Mouse (Mus musculus) embryonic facial prominence, embryonic 12.5 days (tissue): ENCODE measurements around the gene Prdm2. TPM values are rescaled to one million over a fixed set of nuclear protein-coding genes. Genes with fewer than 3 reads are reported as not detected.

Experiments
- ATAC-seq: fragments of 200-750 bp; cut with Nextera tagmentation; 2 replicates; pipeline ENCODE4 v1.8.0; 2017; ENCODE audit not compliant: insufficient number of reproducible peaks, insufficient read depth, low FRiP score, low TSS enrichment
- H3K27ac ChIP-seq: fragments of 300-500 bp; sonication (generic); 2 replicates; pipeline ENCODE4 v1.5.1; 2016; ENCODE audit warnings: mild to moderate bottlenecking
- H3K27me3 ChIP-seq: fragments of 300-500 bp; sonication (generic); 2 replicates; pipeline ENCODE4 v1.6.1; 2016; ENCODE audit warnings: mild to moderate bottlenecking, moderate library complexity
- H3K36me3 ChIP-seq: fragments of 300-500 bp; sonication (generic); 2 replicates; pipeline ENCODE4 v1.6.1; 2016; ENCODE audit warnings: mild to moderate bottlenecking
- H3K4me1 ChIP-seq: fragments of 300-500 bp; sonication (generic); 2 replicates; pipeline ENCODE4 v1.6.1; 2016
- H3K4me2 ChIP-seq: fragments of 300-500 bp; sonication (generic); replicated peaks from 2 replicates; pipeline ENCODE4 v1.6.1; 2016; ENCODE audit warnings: mild to moderate bottlenecking, moderate library complexity
- H3K4me3 ChIP-seq: fragments of 300-500 bp; sonication (generic); 2 replicates; pipeline ENCODE4 v1.5.1; 2016; ENCODE audit warnings: mild to moderate bottlenecking
- H3K9ac ChIP-seq: fragments of 300-500 bp; sonication (generic); 2 replicates; pipeline ENCODE4 v1.6.1; 2016; ENCODE audit warnings: mild to moderate bottlenecking, moderate library complexity
- H3K9me3 ChIP-seq: fragments of 300-500 bp; sonication (generic); 2 replicates; pipeline ENCODE4 v1.6.1; 2016; ENCODE audit warnings: mild to moderate bottlenecking, moderate library complexity
- WGBS: fragments of 180-500 bp; shearing (Covaris S2); methylation state at CpG from one replicate; pipeline ENCODE4 v1.1.7; 2016; 5-methylcytosine and 5-hydroxymethylcytosine counted together
- polyA plus RNA-seq: library from polyadenylated mRNA; unstranded; fragments of >200 nt; fragmentation: Nextera tagmentation; extraction: Ambion mirVana; gene quantifications from 2 replicates; pipeline ENCODE4 v1.2.1, GENCODE M21; 2016

Prdm2 gene
- polyA plus RNA-seq, 1 experiment from 2014 or later: 16.6 TPM

DNA sequence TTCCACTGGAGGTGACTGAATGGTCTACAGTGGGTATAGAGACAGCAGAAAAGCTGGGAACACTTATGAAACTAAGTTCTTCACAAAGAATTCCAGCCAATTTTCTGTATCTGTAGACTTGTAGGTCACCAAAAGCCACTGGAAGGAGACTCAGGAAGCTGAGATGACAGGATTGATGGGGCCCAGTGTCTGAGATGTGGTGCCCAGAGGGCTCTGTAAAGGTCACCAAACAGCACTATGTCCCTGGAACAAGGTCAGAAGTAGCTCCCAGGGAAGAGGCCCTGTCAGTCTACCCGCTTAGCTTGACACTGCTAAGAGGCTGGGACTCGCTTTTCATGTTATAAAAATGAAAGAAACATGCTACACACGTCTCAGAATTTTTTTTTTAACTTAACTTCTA lies 65.1 kb downstream of the Prdm2 start:
- no peaks in the 10 kb centered on the region for H3K27me3 ChIP-seq
- H3K4me2 ChIP-seq: no peak overlapping the region
- H3K4me3 ChIP-seq: no peak overlapping the region
- WGBS: 62% methylated on average over 3 of the region's 3 CpGs
- no peaks in the 10 kb centered on the region for H3K9me3 ChIP-seq
- H3K36me3 ChIP-seq: peaks cover 2% of the 10 kb centered on the region; the same call in 1 of the 2 replicates
- peaks cover 20% of the 10 kb centered on the region; the same call in 1 of the 2 replicates for H3K4me1 ChIP-seq
- ATAC-seq: no peak
- no peak overlapping the region for H3K27ac ChIP-seq
- H3K9ac ChIP-seq: no peak overlapping the region

DNA sequence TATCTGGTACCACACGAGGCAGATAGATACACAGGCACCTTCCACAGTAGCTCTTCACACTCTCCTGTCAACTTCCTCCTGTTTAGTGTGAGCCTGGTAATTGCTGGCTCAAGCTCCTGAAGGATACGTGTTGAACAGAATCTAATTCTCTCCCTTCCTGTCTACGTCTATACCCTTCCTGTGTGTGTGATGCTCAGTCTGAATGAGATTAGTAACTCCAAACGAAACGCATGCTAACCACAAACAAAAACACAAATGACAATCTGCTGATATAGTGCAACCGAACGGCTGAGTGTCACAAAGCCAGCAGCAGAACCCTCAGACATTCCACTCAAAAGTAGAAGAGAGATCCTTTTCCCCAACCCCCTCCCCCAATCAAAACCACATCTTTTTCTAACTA lies 69.2 kb downstream of the Prdm2 start:
- no peak overlapping the region for H3K27ac ChIP-seq
- no peaks in the 10 kb centered on the region for H3K27me3 ChIP-seq
- H3K4me1 ChIP-seq: peaks cover 20% of the 10 kb centered on the region; the same call in 1 of the 2 replicates
- WGBS: 44% methylated on average over 7 of the region's 7 CpGs
- H3K9ac ChIP-seq: no peak overlapping the region
- H3K9me3 ChIP-seq: no peaks in the 10 kb centered on the region
- ATAC-seq: no peak
- H3K36me3 ChIP-seq: peaks cover 17% of the 10 kb centered on the region; the same call in 1 of the 2 replicates
- no peak overlapping the region for H3K4me3 ChIP-seq
- no peak overlapping the region for H3K4me2 ChIP-seq

DNA sequence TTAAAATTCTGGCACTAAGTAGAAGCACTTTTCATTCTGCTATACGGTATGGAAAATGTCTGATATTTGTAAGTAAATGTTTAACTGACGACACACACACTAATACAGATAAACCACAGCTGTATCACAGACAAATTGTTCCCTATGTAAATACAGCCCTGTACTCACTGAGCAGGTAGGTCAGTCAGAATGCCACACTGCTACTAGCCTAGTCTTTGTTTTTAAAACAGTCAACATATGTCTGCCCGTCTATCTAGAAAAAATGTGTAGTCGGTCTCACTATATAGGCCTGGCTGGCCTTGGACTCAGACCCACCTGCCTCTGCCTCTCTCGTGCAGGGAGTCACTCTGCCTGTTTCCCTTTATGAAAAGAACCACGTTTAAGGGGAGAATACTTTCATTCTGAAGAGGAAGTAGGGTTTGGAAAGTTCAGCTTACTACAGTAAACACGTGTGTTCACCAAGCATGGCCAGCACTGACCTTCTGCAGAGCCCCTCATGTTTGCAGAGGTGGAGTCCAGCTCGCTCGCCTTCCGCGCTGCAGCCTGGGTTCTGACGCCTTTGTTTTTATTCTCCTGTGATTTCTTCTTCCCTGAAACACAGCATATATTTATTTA lies 71.0 kb downstream of the Prdm2 start:
- H3K4me3 ChIP-seq: no peak overlapping the region
- no peak overlapping the region for H3K27ac ChIP-seq
- peaks cover 10% of the 10 kb centered on the region; the same call in 1 of the 2 replicates for H3K4me1 ChIP-seq
- no peak overlapping the region for H3K9ac ChIP-seq
- ATAC-seq: no peak
- H3K4me2 ChIP-seq: no peak overlapping the region
- no peaks in the 10 kb centered on the region for H3K9me3 ChIP-seq
- no peaks in the 10 kb centered on the region for H3K27me3 ChIP-seq
- H3K36me3 ChIP-seq: peaks cover 17% of the 10 kb centered on the region; the same call in 1 of the 2 replicates
- WGBS: 80% methylated on average over 12 of the region's 12 CpGs

DNA sequence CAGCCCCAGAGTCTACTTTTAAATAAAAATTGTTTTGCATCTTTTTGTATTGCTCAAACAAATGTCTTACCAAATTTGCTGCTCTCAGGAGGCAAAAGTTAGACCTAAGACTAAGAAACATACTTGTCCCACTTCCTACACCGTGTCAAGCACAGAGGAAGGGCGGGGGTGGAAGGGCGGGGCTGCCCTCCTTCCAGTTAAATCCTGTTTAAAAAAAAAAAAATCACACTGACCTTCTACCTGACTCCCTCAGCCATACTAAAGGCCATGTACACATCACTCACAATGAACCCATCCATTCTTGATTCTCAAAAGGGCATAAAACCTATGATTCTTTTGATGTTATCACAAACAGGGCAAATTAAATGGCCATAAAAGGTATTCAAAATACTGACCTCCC lies 71.9 kb downstream of the Prdm2 start:
- 94% methylated on average over 3 of the region's 3 CpGs for WGBS
- H3K4me3 ChIP-seq: no peak overlapping the region
- ATAC-seq: no peak
- H3K27ac ChIP-seq: no peak overlapping the region
- no peaks in the 10 kb centered on the region for H3K27me3 ChIP-seq
- no peaks in the 10 kb centered on the region for H3K9me3 ChIP-seq
- H3K36me3 ChIP-seq: peaks cover 22% of the 10 kb centered on the region
- H3K4me1 ChIP-seq: peaks cover 10% of the 10 kb centered on the region; the same call in 1 of the 2 replicates
- H3K9ac ChIP-seq: no peak overlapping the region
- no peak overlapping the region for H3K4me2 ChIP-seq

DNA sequence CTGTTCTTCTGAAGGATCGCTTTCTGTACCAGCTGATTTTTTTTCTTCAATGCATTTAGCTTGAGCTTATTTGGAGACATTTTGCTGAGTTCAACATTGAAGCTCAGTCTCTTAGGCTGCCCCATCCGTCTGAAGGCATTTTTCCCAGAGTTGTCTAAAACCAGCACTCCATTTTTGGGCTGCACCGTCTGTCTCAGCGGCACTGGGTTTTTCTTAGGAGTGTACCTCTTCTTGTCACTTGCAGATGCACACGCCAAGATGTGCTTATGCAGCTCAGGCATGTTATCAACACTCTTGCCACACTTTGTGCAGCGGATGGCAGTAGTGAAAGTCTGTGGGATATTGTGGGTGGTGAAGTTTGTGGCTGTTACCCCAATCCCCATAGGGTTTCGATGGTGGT lies 80.4 kb downstream of the Prdm2 start:
- Histone ChIP-seq H3K36me3 (peaks cover 70% of the 10 kb centered on the region), H3K9ac (no peak overlapping the region), H3K27me3 (no peaks in the 10 kb centered on the region), H3K4me3 (no peak overlapping the region), H3K4me1 (no peaks in the 10 kb centered on the region), H3K4me2 (no peak overlapping the region), H3K27ac (no peak overlapping the region), H3K9me3 (no peaks in the 10 kb centered on the region)
- ATAC-seq: no peak
- 93% methylated on average over 7 of the region's 7 CpGs for WGBS

DNA sequence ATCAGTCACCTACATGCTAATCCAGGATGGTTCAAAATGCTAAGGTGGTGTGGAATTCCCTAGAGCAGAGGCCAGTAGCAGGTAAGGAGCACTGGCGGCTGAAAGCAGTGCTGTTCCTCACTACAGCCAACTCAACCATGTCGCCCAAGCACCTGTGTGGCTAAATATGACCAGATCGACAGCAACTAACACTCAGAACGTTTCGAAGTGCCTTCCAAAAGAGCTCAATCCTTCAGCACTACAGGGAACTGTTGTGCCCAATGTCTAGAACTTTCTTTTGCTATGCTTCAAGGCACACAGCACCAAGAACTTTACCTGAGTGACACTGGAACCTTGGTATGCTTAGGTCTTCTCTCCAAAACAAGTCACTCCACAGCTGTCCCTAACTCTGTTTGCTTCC lies 82.4 kb downstream of the Prdm2 start:
- ATAC-seq: no peak
- WGBS: 91% methylated on average over 5 of the region's 5 CpGs
- no peak overlapping the region for H3K9ac ChIP-seq
- H3K27ac ChIP-seq: no peak overlapping the region
- H3K27me3 ChIP-seq: no peaks in the 10 kb centered on the region
- H3K36me3 ChIP-seq: peaks cover 76% of the 10 kb centered on the region
- no peak overlapping the region for H3K4me3 ChIP-seq
- H3K4me2 ChIP-seq: no peak overlapping the region
- H3K4me1 ChIP-seq: no peaks in the 10 kb centered on the region
- H3K9me3 ChIP-seq: no peaks in the 10 kb centered on the region

DNA sequence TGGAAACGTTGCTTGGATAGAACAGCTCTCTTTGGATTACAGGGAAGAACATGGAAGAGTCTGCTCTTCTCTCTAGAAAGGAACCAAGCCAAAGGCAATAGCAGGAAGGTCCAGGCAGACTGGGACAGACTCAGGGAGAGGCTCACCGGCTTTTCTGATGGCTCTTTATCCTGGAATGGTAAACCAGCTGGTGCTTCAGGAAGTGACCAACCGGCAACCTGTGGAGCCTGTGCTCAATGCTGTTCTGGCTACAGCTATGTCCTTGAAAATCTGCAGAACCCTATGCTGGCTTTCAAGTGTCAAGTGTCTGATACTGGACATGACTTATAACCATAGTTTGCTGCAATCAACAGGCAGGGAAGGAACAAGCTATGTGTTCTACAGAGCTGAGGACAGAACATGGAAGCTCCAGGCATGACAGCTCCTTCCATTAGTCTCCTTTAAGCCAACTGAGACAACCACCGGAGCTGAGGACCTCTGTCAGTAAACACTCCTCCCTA lies 83.5 kb downstream of the Prdm2 start:
- WGBS: 94% methylated on average over 4 of the region's 4 CpGs
- no peak overlapping the region for H3K9ac ChIP-seq
- 0 out of 2 replicates have a peak, but pooled peaks cover 4% of the 10 kb centered on the region for H3K4me1 ChIP-seq
- H3K27ac ChIP-seq: no peak overlapping the region
- H3K4me3 ChIP-seq: no peak overlapping the region
- ATAC-seq: no peak
- H3K27me3 ChIP-seq: no peaks in the 10 kb centered on the region
- no peak overlapping the region for H3K4me2 ChIP-seq
- H3K36me3 ChIP-seq: peaks cover 66% of the 10 kb centered on the region
- H3K9me3 ChIP-seq: no peaks in the 10 kb centered on the region

DNA sequence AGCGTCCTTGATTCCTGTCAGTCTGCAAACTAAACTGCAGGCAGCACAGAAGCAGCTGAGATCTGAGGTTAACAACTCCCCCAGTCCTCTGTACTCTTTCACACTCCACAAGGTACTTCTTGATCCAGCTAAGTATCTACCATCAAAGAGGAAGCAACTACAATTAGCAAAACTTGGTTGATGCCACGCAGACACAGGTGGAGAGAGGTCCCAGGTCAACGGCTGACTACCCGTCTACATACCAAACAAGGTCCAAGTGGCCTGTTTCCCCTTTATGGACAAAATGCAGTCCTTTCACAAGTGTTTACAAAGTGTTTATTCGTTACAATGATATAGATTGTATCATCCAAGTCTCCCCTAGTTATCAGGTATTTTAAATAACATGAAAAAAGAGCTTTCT lies 85.6 kb downstream of the Prdm2 start:
- WGBS: 85% methylated on average over 5 of the region's 5 CpGs
- Histone ChIP-seq H3K27me3 (no peaks in the 10 kb centered on the region), H3K4me3 (no peak overlapping the region), H3K4me2 (no peak overlapping the region), H3K9me3 (no peaks in the 10 kb centered on the region), H3K36me3 (peaks cover 45% of the 10 kb centered on the region), H3K4me1 (0 out of 2 replicates have a peak, but pooled peaks cover 4% of the 10 kb centered on the region), H3K27ac (no peak overlapping the region), H3K9ac (no peak overlapping the region)
- no peak for ATAC-seq

DNA sequence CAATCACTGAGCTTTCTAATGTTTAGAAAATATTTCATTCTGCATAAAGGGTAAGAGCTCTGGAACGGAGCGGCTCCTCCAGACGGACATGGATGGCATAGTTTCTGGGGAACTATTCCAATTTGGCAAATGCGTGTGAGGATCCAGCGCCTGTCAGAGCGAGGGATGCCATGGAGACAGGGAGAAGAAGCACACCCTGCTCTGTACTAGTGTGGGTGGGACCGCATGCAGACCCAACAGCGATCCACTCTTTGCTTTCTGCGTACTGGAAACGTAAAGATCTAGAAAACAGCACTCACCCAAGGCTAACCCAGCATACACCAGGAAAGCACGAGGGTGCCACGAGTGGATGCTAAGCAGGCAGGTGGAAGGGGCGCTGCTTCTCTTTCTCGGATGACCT lies 86.3 kb downstream of the Prdm2 start:
- Histone ChIP-seq H3K36me3 (peaks cover 38% of the 10 kb centered on the region), H3K27ac (no peak overlapping the region), H3K4me3 (no peak overlapping the region), H3K4me2 (no peak overlapping the region), H3K4me1 (0 out of 2 replicates have a peak, but pooled peaks cover 4% of the 10 kb centered on the region), H3K9ac (no peak overlapping the region), H3K27me3 (no peaks in the 10 kb centered on the region), H3K9me3 (no peaks in the 10 kb centered on the region)
- ATAC-seq: no peak
- 97% methylated on average over 14 of the region's 14 CpGs for WGBS

DNA sequence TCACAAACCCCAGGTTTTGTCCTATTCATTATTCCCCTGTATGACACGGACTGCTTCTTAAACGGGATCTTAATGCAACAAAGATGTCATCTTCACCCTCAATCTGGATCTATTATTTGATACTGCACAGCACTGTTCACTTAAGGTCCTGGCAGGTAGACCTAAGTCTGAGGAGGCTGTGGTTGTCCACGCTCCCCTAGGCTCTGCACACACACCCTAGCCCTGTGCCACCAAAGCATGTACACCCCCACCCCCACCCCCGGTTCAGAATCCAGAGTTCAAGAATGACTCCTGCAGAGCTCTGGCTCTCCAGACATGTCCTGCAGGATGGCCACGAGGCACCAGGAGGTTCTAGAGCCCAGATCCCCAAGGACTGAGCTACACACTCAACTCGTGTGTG lies 87.5 kb downstream of the Prdm2 start:
- Histone ChIP-seq H3K36me3 (peaks cover 26% of the 10 kb centered on the region), H3K27ac (no peak overlapping the region), H3K9me3 (no peaks in the 10 kb centered on the region), H3K4me3 (no peak overlapping the region), H3K27me3 (no peaks in the 10 kb centered on the region), H3K4me1 (0 out of 2 replicates have a peak, but pooled peaks cover 4% of the 10 kb centered on the region), H3K4me2 (no peak overlapping the region), H3K9ac (no peak overlapping the region)
- 82% methylated on average over 6 of the region's 6 CpGs for WGBS
- ATAC-seq: no peak

DNA sequence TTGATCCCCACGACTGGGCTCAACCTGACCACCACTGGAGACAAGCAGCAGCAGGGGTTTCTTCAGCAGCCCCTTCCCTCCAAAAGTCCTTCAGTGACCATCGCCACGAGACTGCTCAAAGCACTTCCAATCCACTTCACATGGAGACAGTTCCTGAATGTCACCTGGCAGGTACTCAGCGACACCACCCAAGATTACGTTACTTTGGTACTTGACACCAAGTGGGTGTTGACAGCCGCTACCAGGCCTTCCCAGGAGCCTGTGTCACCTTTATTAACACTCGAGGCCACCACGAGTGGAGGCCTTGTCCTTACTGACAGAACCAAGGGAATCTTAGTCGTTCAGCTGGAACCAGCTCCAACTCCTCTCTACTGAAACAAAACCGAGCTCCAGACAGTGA lies 89.8 kb downstream of the Prdm2 start:
- no peak overlapping the region for H3K4me3 ChIP-seq
- no peak overlapping the region for H3K9ac ChIP-seq
- H3K4me1 ChIP-seq: 0 out of 2 replicates have a peak, but pooled peaks cover 4% of the 10 kb centered on the region
- no peaks in the 10 kb centered on the region for H3K9me3 ChIP-seq
- H3K36me3 ChIP-seq: peaks cover 17% of the 10 kb centered on the region
- H3K27me3 ChIP-seq: no peaks in the 10 kb centered on the region
- ATAC-seq: no peak
- no peak overlapping the region for H3K27ac ChIP-seq
- H3K4me2 ChIP-seq: no peak overlapping the region
- WGBS: 83% methylated on average over 10 of the region's 10 CpGs

DNA sequence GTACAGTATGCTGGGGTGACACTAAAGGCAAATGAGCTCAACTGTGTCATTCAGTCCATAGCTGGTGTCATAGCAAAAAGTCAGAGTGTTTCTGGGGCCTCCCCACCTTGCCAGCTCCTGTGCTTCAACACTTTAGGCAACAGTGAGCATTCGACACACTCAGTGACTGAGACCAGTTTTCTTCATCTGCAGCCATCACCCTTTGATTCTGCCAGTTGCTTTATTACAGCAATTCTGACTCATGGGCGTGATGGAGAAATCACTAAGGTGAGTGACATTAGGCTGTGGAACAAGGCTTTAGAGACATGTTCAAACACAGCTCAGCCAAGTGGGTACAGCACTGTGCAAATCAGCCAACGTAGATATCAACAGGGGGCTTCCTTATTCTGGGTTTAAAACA lies 91.6 kb downstream of the Prdm2 start:
- Histone ChIP-seq H3K9me3 (no peaks in the 10 kb centered on the region), H3K4me1 (0 out of 2 replicates have a peak, but pooled peaks cover 4% of the 10 kb centered on the region), H3K27ac (no peak overlapping the region), H3K27me3 (no peaks in the 10 kb centered on the region), H3K4me2 (no peak overlapping the region), H3K9ac (no peak overlapping the region), H3K36me3 (peaks cover 6% of the 10 kb centered on the region), H3K4me3 (no peak overlapping the region)
- ATAC-seq: no peak
- 88% methylated on average over 3 of the region's 3 CpGs for WGBS
